Mouse (Mus musculus) WW6 (cell line): ENCODE results near the gene Rpa1.

ENCODE experiments used
- DNase-seq: peaks from one replicate; pipeline ENCODE4 v3.0.0-alpha.2; 2013; ENCODE audit warnings: low read depth, low spot score

Gene Rpa1

DNA sequence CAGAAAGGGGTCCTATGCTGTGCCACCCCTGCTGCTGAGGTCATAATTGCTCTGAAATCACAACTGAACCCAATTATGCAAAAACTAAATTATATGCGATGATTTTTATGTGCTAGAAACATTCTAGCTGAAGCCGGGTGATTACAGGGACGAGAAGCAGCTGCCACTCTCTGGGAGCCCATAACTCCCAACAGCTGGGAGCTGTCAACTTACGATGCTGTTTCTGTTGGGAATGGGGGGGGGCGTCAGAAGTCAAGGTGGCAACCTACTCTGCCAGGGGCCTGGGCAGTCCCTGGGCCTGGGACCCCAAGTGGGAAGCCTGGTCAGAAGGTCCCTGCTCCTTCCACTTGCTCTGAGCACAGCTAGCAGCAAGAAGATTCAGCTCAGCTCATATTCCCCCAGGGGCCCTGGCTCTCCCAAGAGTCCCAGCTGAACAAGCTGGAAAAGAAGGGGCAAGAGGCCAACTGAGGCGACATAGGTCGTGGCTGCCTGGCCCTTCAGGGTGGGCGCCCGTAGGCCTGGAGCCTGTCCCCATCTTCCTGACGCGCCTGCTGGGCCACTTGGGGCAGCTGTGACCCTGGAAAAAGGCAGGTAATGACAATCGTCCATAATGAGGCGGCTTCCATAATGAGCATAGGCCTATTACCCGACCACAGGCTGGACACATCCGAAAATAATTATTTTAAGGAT lies 84.7 kb downstream of the Rpa1 start:
- DNase-seq, result no peak

DNA sequence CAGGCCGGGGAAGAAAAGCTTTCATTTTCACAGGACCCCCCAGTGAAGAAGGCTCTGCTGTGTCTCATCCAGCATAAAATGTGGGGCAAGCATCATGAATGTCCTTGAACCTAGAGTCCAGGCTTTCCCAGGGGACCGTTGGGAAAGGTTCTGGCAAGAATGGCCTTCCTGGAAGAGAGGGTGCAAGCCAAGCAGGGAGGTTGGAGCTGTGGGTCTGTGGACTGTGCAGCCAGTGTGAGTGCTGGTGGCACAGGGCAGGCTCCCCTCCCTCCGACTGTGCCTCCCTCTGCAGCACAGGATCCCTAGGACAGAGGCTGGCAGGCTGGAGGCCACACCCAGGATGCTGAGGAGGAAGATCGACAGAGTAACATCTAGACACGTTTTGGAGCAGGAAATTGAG lies 85.3 kb downstream of the Rpa1 start:
- no peak for DNase-seq

- DNase-seq, result no peak
These were observed 85.9 kb downstream of the Rpa1 start for GRCm38 (mm10) chr11:75262181-75262580.

GRCm38 (mm10) chr11:75261730-75262129 lies 86.4 kb downstream of the Rpa1 start:
- no peak for DNase-seq

DNA sequence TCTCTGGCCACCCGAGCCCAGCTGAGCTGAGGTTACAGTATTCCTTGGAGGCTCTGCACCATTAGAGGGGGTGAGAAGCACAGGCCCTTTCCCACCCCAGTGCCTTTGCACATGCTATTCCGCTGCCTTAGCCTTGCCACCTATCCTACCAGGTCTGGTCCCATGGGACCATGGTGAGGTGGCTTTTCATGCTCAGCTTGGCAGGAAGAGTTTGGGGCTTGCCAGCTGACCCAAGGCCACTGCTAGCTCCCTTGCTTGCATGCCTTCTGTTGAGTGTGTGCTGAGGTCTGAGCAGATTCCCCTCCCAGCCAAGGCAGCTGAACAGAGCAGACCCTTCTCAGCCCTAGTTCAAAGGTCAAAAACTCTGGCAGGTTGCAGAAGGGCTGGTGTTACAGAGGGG lies 87.1 kb downstream of the Rpa1 start:
- no peak for DNase-seq

- DNase-seq, result no peak
These were observed 88.0 kb downstream of the Rpa1 start for GRCm38 (mm10) chr11:75259996-75260561.

- no peak for DNase-seq
These were observed 88.7 kb downstream of the Rpa1 start for GRCm38 (mm10) chr11:75259416-75259815.

GRCm38 (mm10) chr11:75257056-75257648 lies 91.0 kb downstream of the Rpa1 start:
- no peak for DNase-seq

DNA sequence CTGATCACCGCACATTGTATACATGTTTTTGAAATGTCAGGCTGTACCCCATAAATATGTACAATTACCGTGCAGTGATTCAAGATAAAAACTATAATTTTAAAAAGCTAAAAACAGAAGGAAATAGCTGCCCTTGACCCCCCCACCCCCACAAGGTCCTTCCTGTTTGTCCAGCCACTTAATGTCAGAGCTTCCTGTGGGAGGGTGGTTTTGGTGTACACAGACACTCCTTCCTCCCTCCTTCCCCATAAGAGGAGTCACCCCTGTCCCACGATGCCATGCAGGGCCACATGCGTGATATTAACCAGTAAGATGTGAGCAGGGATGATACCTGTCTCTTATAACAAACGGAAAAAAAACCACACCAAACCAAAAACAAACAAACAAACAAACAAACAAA lies 92.8 kb downstream of the Rpa1 start:
- no peak for DNase-seq

DNA sequence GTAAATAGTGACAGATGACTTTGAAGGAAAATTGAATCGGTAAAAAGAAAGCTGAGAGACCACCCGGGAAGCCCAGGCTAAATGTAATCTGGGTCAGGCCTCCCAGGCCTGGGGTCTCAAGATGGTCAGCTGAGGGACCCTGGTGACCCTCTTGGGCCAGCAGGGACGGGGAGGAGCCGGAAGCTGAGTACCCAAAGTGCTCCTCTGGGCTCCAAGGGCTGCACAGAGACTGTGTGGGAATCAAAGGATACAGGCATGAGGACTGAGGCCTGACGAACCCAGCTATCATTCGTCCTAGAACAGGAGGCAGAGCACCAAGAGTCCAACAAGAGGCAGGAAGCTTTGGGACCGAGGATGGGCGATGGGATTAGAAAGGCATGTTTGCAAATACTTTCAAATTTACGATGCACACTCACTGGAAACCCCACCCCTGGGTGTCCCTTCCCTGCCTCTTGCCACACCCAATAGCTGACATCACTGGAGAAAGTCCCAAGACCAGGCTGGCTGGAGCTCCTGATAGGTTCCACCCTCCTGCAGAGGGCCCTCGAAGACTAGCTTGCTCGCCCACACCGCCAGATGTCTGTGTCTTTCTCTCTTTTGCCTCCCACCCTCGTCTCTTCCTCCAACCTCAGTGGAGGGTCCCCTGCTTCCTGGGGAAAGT lies 93.7 kb downstream of the Rpa1 start:
- DNase-seq, result no peak

DNA sequence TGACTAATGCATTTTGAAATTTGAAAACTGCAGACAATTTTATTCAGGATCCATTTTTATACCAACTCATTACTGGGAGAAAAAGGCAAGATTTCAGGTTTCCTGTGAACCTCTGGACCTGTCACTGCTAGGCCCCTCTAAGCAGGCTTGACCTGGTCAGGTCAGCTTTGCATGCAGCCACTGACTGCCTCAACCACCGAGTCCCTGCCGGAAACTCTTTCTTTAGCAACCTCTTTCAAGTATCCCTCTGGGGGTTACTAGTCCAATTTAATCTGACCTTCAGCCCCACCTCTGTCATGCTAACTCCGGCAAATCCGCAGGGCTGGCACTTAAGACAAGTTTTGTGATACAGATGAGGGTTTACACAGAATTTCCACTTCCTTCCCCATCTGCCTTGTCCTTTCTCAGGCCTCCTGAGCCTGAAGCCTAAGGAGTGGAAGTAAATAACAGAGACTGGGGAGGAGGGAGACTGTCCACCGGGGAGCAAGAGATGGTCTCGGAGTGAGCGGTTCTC lies 96.5 kb downstream of the Rpa1 start:
- no peak for DNase-seq

GRCm38 (mm10) chr11:75251006-75251512 lies 97.1 kb downstream of the Rpa1 start:
- DNase-seq, result no peak

- no peak for DNase-seq
These were observed 98.5 kb downstream of the Rpa1 start for GRCm38 (mm10) chr11:75249588-75249987.
